Mouse (Mus musculus): ENCODE data around the gene 4930548H24Rik. TPM values are rescaled to one million over a fixed set of nuclear protein-coding genes. Genes with fewer than 3 reads are reported as not detected.
A peak's percentile ranks its signal among the peaks of the same experiment; 100 is the strongest.

The 4930548H24Rik gene
- total and polyA plus RNA-seq, 2 experiments from 2014 or later, result not detected

GRCm38 (mm10) chr5:31494513-31495297 lies 9.2 kb downstream of the 4930548H24Rik start, which contains the start of gene Gpn1:
TSS of gene Gpn1 (plus strand) at chr5:31494741.
- H3K4me3 ChIP-seq (ENCODE audit: low read depth, low read length), result peak within 1 kb of the TSS; percentile 89
- no peak for TF ChIP-seq CTCF (IDR thresholded peaks at IDR 0.05)
- WGBS, result under 1% methylated on average over 49 of the region's 49 CpGs
- peak; percentile 96 for DNase-seq (ENCODE audit: low spot score)
- peaks cover 7% of the 10 kb centered on the region for H3K4me1 ChIP-seq (ENCODE audit: insufficient read depth, low read length)
- H3K27ac ChIP-seq (ENCODE audit: low read depth, low read length), result no peak within 1 kb of the TSS
- H3K27me3 ChIP-seq (ENCODE audit: insufficient read depth, low read length), result no peaks in the 10 kb centered on the region
- peak within 1 kb of the TSS; percentile 68 for H3K9ac ChIP-seq (replicated peaks; ENCODE audit: low read length, poor library complexity, severe bottlenecking)
- H3K36me3 ChIP-seq (ENCODE audit: insufficient read depth, low read length), result peaks cover 13% of the 10 kb centered on the region
- H3K4me2 ChIP-seq (ENCODE audit: low read depth, low read length, poor library complexity, severe bottlenecking), result peak within 1 kb of the TSS; percentile 79
- peak; percentile 100 for ATAC-seq (ENCODE audit: low FRiP score)
- H3K9me3 ChIP-seq (ENCODE audit: low read length), result no peaks in the 10 kb centered on the region

DNA sequence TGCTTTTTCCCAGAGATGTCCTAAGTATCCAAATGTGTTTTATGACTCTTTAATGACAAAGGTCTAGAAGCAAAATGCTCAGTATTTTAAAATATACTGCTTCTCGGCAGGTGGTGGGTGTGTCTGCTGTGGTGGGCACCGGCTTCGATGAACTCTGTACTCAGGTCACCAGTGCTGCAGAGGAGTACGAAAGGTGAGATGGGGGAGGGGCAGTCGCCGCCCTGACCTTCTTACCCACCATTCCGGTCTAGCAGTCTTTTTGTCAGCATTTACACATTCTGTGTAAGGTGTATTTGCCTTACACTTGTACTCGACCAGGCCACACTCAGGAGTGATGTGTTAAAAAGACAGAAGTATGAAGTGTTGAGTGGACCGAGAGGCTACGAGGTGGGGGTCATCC lies 19.3 kb downstream of the 4930548H24Rik start:
- ATAC-seq (ENCODE audit: low FRiP score), result no peak
- TF ChIP-seq CTCF (IDR thresholded peaks at IDR 0.05), result no peak
- no peak overlapping the region for H3K4me3 ChIP-seq (ENCODE audit: low read depth, low read length)
- H3K27me3 ChIP-seq (ENCODE audit: insufficient read depth, low read length), result no peaks in the 10 kb centered on the region
- H3K36me3 ChIP-seq (ENCODE audit: insufficient read depth, low read length), result peaks cover 55% of the 10 kb centered on the region
- H3K4me1 ChIP-seq (ENCODE audit: insufficient read depth, low read length), result no peaks in the 10 kb centered on the region
- no peak overlapping the region for H3K9ac ChIP-seq (replicated peaks; ENCODE audit: low read length, poor library complexity, severe bottlenecking)
- no peak overlapping the region for H3K4me2 ChIP-seq (ENCODE audit: low read depth, low read length, poor library complexity, severe bottlenecking)
- 93% methylated on average over 10 of the region's 10 CpGs for WGBS
- no peaks in the 10 kb centered on the region for H3K9me3 ChIP-seq (ENCODE audit: low read length)
- no peak overlapping the region for H3K27ac ChIP-seq (ENCODE audit: low read depth, low read length)
- no peak for DNase-seq (ENCODE audit: low spot score)

DNA sequence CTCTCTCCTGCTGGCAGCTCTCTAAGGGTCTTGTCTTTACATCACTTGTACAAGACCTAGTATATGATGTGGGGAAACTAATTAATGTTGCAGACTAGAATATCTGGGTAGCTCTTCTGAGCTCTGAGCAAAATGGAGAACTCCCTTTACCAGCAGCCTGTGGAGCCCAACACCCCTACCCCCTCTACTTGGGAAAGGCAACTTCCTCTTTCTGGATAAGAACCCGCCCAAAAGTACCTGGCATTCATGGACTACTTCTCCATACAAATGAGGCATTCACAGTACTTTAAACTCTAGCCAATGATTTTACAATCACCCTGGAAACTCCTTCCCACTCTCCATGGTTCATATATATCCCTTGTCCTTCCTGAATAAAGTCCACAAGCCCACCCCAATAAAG lies 26.9 kb downstream of the 4930548H24Rik start:
- Histone ChIP-seq H3K9ac (replicated peaks; ENCODE audit: low read length, poor library complexity, severe bottlenecking) (no peak overlapping the region), H3K27me3 (ENCODE audit: insufficient read depth, low read length) (no peaks in the 10 kb centered on the region), H3K4me2 (ENCODE audit: low read depth, low read length, poor library complexity, severe bottlenecking) (no peak overlapping the region), H3K4me1 (ENCODE audit: insufficient read depth, low read length) (no peaks in the 10 kb centered on the region), H3K27ac (ENCODE audit: low read depth, low read length) (no peak overlapping the region), H3K4me3 (ENCODE audit: low read depth, low read length) (no peak overlapping the region), H3K36me3 (ENCODE audit: insufficient read depth, low read length) (peaks cover 74% of the 10 kb centered on the region), H3K9me3 (ENCODE audit: low read length) (no peaks in the 10 kb centered on the region)
- no peak for TF ChIP-seq CTCF (IDR thresholded peaks at IDR 0.05)
- WGBS, result 84% methylated on average over 1 of the region's 1 CpGs
- DNase-seq (ENCODE audit: low spot score), result no peak
- no peak for ATAC-seq (ENCODE audit: low FRiP score)

DNA sequence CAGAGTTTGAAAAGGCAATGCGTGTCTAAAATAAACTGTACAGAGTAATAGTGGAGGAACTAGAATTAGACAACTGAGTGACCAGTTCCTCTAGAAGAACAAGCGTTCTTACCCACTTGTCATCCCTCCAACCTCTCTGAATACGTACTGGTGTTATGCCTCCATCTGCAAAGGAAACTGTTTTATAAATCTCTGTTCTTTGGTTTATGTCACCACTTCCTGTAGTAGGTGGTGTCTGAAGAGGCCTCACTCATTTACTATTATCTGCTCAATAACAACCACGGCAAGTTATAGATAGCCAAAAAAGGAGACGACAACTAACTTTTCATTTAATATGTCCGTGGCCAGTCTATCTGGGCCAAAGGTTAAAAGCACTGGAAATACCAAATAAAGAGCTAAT lies 35.0 kb downstream of the 4930548H24Rik start:
- WGBS, result 94% methylated on average over 6 of the region's 6 CpGs
- ATAC-seq (ENCODE audit: low FRiP score) (no peak), DNase-seq (ENCODE audit: low spot score) (no peak)
- Histone ChIP-seq H3K27ac (ENCODE audit: low read depth, low read length) (no peak overlapping the region), H3K4me3 (ENCODE audit: low read depth, low read length) (no peak overlapping the region), H3K4me2 (ENCODE audit: low read depth, low read length, poor library complexity, severe bottlenecking) (no peak overlapping the region), H3K9me3 (ENCODE audit: low read length) (no peaks in the 10 kb centered on the region), H3K9ac (replicated peaks; ENCODE audit: low read length, poor library complexity, severe bottlenecking) (no peak overlapping the region), H3K4me1 (ENCODE audit: insufficient read depth, low read length) (peaks cover 4% of the 10 kb centered on the region), H3K27me3 (ENCODE audit: insufficient read depth, low read length) (no peaks in the 10 kb centered on the region), H3K36me3 (ENCODE audit: insufficient read depth, low read length) (peaks cover 63% of the 10 kb centered on the region)
- no peak for TF ChIP-seq CTCF (IDR thresholded peaks at IDR 0.05)

- WGBS, result under 1% methylated on average over 28 of the region's 28 CpGs
- H3K27me3 ChIP-seq (ENCODE audit: insufficient read depth, low read length), result no peaks in the 10 kb centered on the region
- H3K9me3 ChIP-seq (ENCODE audit: low read length), result no peaks in the 10 kb centered on the region
- H3K4me3 ChIP-seq (ENCODE audit: low read depth, low read length), result peak within 1 kb of the TSS; percentile 84
- H3K4me1 ChIP-seq (ENCODE audit: insufficient read depth, low read length), result peaks cover 9% of the 10 kb centered on the region
- ATAC-seq (ENCODE audit: low FRiP score), result peak; percentile 88
- H3K9ac ChIP-seq (replicated peaks; ENCODE audit: low read length, poor library complexity, severe bottlenecking), result peak within 1 kb of the TSS; percentile 80
- peaks cover 24% of the 10 kb centered on the region for H3K36me3 ChIP-seq (ENCODE audit: insufficient read depth, low read length)
- H3K4me2 ChIP-seq (ENCODE audit: low read depth, low read length, poor library complexity, severe bottlenecking), result peak within 1 kb of the TSS; percentile 98
- peak; percentile 85 for DNase-seq (ENCODE audit: low spot score)
- peak within 1 kb of the TSS; percentile 89 for H3K27ac ChIP-seq (ENCODE audit: low read depth, low read length)
- TF ChIP-seq CTCF (IDR thresholded peaks at IDR 0.05), result no peak
Observed at GRCm38 (mm10) chr5:31526354-31527116, 41.0 kb downstream of the 4930548H24Rik start, which contains the start of gene Slc4a1ap. TSS of gene Slc4a1ap (plus strand) at chr5:31526995.
